Mouse (Mus musculus) MEL-GATA-1-ER (cell line): Measurements from ENCODE around the gene Ehd2.
"Not testable (repeated sequence)": the region's sequence is repeated elsewhere in the genome, so short reads cannot be mapped to it uniquely, and the experiment has no call there.

Source experiments
- DNase-seq: peaks from one replicate; pipeline ENCODE4 v3.0.0-alpha.2; 2012; ENCODE audit warnings: low read depth; ENCODE audit errors: extremely low read depth

Ehd2 gene

DNA sequence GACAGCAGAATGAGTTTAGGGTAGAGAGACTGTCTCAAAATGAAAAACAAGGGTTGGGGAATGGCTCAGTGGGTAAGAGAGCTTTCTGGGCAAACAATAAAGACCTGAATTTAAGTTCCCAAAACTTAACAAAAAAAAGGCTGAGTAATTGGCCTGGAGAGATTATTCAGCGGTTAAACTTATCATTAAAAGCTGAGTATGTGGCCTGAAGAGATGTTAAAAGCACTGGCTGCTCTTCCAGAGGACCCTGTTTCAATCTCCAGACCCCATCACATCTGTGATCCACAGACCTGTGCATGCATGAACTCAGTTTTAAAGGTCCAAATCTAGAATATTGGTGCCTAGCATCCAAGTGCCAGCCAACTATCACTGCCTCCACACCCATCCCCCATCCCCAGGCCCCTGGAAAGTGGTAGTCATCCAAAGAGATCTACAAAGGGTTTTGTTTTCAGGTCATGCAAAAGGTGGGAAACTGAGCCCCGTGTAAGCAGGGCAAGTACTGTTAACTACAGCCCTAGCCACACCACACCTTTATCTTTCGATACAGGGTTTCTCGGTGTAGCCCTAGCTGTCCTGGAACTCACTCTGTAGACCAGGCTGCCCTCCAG, 19.6 kb downstream of the Ehd2 start:
- peak; percentile 30 for DNase-seq

DNA sequence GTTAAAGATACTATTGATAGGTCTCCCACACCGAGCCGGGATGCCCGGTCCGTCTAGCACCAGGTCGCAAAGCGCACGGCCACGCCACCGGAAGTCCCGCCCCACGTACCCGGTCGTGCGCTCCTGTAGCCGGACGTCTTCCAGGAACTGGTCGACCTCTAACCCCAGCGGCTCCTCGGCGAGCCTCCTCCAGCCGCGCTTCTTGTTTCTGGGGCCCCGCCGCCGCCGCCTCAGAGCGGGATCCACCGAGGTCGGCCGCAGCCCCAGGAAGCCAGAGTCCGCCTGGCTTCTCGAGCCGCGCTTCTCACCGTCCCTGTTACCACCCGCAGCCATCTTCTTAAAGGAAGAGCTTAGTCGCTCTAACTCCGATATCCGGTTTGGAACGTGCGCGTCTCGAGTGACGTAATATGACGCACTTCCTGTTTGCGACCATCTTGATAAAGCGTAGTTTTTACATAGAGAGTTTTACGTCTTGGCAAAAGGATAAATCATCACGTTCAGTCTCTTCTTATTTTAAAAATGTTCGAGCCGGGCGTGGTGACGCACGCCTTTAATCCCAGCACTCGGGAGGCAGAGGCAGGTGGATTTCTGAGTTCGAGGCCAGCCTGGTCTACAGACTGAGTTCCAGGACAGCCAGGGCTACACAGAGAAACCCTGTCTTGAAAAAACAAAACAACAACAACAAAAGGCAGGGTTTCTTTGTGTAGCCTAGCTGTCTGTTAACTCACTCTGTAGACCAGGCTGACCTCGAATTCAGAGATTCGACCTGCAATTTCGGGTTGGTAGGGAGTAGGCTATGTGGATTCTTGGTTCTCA, 21.4 kb downstream of the Ehd2 start, which contains the start of gene Nop53:
TSS of gene Nop53 (minus strand) at position 354 of the 816 bp plus-strand sequence.
- peak; percentile 98 for DNase-seq

DNA sequence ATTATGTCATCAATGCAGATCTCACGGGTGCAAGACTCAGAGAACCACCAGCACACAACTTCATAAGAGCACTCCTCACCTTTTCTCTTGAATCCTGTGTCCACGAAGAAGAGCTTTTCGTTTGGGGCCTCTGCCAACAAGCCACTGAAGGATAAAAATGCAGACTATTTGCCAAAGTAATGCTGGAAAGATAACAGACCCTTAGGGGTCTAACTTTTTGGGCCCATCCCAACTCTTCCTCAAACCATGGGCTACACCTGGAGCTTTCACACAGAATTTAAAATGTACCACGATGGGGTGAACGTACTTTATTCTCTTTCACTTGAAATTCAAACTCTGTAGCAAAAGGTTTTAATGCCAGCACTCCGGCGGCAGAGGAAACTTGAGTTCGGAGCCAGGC, 22.2 kb downstream of the Ehd2 start:
- no peak for DNase-seq

DNA sequence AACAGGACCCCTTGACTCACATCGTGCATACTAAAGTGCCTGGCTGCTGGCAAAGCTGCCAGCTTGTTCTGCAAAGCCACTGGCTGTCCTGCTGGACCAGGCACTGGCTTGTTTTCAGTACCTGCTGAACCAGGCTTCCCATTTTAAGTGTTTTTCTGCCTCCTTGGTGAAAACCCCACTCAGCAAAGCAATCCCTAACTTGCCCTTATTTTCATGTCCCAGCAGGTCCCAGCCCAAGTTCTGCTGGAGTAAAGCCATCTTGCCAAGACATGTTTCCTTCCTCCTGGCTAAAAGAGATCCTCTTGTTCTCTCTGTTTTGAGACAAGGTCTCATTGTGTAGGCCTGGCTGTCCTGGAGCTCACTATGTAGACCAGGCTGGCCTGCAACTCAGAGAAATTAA, 23.1 kb downstream of the Ehd2 start:
- DNase-seq: no peak

DNA sequence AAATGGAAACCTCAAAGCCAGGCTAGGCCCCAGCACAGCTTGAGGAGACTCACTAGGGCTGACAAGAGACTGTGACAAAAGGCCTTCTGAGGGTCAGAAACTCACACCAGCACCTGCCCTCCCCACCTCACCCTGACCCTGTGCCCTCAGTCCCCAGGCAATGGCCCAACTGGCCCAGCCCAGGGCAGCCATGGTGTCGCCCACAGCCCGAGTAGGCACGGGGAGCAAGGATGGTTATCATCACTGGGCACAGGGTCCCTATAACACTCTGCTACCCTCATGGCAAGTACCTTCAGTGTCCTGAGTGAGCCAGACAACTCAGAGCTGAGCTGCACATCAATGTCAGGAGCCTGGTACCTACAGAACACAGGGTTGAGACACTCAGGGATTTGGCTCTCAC, 28.7 kb downstream of the Ehd2 start:
- DNase-seq: no peak

DNA sequence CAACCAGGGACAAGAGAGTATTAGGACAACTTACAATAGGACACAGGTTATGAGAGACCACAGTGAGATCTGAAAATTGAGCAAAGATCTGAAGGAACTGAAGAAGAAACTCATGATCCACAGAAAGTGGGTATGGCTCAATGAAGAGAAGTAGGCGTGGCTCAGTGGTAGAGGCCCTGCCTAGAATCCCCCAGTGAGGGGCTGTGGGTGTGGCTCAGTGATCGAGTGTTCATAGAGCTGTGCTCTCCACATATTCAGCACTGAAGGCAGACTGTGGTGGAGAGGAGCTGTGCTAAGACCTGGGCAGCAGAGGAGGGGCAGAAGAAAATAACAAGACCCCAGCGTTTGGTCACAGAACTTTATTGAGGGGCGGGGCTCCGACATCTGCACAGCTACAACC, 29.9 kb downstream of the Ehd2 start:
- no peak for DNase-seq

DNA sequence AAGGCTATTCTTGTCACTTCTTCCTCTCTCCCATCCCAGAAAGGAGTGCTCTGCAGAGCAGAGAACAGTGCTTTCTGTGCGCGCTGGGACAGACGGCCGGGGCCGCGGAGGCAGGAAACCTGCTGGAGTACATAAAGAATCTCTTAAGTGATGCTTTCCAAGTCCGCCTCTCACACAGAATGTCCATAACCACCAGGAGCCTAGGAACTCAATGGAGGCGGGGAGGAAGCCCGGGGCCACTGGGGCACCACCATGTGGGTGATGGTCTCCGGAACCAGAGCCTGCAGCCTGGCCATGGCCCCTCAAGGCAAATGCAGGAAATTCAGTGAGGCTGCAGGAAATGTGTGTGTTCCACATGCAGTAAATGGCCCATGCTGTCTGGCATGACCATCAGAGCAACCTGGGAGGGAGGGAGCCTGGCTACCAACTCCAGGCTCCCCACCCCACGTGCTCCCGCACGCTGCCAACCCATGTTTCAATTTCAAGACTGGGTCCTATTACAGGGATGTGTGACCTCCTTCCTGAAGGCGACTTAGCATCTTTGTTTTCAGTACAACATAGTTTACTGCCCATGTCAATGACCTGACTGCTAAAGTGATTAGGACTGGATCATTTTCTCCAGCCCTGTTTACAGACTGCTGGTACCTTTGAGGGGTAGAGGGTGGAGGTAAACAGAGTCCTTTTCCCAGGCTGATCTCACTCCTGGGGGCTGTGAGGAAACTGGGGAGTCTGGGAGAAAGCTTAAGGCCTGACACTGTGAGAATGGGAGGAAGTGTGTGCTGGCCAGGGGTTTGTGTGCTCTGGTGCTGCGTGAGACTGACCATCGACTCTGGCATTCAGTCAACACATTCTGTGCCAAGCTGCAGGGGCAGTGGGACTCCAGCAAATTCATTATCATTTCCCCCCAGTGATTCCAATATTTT, 33.7 kb downstream of the Ehd2 start:
- DNase-seq: no peak

DNA sequence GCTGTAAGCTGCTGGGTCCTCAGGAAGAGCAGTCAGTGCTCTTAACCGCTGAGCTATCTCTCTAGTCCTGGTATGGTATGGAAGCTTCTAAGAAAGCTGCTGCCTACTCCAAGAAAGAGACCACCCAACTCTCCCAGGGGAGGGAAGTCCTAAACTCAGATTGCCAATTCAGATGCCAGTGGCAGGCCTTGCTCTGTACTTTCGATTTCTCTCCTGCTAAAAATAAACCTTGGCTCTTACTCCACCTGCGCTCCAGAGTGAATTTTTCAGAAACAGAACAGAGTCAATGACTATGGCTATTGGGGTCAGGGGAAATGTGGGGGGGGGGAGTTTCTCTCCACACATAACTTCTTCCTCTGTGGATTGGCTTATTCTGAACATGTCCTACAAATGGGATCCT, 35.7 kb downstream of the Ehd2 start:
- DNase-seq: no peak

DNA sequence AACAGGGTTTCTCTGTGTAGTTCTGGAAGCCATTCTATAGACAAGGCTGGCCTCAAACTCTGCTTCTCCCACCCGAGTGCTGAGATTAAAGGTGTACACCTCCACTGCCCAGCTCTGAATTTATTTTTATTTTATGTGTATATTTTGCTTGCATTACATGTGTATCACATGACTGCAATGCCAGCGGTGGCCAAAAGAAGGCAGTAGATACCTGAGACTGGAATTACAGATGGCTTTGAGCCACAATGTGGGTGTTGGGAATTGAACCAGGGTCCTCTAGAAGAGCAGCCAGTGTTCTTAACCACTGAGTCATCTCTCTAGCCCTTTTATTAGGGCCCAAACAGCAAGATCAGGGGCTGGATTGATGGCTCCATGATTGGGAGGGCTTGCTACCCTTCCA, 36.8 kb downstream of the Ehd2 start:
- DNase-seq: no peak

DNA sequence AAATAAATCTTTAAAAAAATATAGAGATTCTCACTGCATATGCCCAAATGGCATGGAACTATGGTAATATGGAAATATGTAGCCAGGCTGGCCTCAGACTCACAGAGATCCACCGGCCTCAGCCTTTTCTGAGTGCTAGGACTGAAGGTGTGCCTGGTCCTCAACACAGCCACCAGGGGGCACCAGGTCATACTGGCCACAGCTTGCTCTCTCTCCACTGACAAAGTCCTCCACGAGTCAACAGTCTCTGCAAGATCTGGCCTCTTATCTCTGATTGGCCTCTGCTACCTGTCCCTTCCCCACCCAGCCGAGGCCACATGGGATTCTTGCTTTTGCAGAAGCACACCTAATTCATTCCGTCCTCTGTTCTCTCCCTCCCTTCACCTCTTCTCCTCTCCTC, 37.5 kb downstream of the Ehd2 start:
- peak; percentile 53 for DNase-seq

DNA sequence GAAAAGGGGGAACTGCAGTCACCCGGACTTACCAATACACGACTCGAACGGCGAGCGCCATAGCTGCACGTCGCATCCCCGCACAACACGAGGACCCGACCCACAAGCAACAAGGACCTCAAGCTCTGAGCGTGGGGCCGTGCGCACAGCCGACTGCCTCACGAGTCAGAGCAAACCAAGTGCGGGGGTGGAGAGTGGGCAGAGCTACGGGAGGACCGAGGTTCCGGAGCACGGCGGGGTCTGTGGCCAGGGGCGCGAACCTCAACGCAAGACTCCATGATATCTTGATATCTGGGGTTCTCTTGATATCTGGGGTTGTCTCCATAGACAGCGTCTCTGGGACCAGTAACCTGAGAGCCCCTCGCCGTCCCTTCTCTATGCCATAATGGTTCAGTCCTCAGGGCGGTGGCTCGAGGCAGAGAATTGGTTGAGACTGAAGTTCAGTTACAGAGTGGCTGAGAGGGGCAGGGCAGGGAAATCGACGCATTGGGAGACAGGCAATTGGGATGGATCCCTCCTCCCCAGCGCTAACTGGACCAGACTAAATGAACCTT, 45.1 kb downstream of the Ehd2 start, which contains the start of gene Selenow:
TSS of gene Selenow (minus strand) at position 183 of the 554 bp plus-strand sequence.
- peak; percentile 80 for DNase-seq

DNA sequence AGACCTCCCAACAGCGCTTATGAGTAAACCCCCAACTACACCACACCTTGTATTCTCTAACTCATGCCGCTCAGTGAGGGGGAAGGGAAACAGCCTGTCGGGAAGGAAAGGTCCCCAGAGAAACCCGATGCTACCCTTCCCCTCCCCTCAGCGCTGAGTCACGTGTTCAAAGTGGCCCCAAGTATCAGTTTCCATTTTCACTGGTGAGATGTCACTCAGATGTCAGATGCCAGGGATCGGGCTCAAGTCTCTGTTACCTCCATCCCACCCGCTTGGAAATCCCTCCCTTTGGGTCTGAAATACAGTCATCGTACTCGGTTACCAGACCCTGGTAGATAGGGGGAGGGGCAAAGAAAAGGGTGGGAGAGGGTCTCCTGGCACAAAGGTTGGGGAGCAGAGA, 45.6 kb downstream of the Ehd2 start:
- DNase-seq: no peak

DNA sequence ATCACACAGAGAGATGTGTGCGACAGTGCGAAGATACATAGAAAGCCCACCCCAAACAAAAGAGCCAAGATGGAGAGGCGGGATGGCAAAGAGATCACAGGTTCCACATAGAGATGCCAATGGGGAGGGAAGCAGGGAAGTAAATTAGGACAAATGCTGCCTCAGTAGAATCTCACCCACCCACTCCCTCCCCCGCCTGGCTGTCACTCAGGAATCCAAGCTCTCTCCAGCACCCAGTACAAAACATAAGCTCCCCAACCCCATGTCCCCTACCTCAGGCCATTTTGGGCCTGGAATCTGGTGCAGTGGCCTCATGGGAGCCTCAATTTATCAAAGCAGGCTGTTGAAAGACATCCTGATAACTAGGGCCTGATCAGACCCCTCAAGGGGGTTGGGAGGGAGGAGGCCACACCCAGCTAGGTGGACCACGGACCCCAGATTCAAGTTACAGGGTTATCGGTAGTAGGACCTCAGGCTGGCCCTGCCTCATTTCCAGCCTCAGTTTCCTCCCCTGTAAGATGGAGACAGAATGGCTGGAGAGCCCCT, 46.6 kb downstream of the Ehd2 start:
- DNase-seq: no peak

DNA sequence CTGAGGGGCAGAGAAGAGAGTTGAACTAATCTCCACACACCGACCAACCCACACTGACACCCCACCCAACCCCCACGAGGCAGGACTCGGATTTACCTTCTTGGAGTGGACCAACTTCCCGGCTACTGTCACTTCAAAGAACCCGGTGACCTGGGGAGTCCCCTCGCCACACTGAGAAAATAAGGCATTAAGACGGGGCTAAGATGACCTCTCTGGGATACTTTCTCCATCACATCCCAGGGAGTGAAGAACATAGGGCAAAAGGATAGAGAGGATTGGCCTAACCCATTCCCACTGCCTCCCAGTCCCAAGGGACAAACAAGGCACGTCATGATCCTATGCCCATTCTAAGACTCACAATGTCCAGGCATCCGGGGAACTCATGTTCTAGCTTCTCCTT, 47.4 kb downstream of the Ehd2 start:
- DNase-seq: no peak

DNA sequence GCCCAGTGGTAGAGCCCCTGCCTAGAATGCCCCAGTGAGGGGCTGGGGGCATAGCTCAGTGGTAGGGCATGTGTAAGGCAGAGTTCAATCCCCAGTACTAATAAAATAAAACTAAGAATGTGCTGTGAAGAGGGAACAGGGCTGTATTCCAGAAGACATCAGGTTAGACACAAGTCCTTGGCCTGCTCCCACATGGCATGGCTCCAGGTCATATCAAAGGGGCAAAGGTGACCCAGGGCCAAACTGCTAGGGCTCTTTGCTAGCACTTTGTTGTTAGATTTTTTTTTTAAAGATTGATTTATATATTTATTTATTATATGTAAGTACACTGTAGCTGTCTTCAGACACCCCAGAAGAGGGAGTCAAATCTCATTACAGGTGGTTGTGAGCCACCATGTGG, 49.0 kb downstream of the Ehd2 start:
- no peak for DNase-seq

DNA sequence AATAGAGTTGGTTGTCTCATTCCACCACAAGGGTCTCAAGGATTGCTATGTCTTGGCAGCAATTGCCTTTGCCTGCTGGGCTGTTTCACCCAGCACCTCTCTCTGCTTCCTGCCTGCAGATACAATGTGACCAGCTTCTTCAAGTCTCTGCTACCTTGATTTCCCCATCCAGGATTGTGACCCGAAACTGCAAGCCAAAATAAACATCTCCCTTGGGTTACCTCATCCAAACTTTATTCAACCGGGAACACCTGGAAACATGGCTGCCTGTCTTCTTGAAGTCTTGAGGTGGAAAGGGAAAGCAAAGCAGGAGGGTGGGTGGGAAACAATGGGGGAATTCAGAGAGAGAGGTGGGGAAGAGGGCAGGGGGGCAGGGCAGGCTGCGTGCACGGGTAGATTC, 50.4 kb downstream of the Ehd2 start:
- no peak for DNase-seq

DNA sequence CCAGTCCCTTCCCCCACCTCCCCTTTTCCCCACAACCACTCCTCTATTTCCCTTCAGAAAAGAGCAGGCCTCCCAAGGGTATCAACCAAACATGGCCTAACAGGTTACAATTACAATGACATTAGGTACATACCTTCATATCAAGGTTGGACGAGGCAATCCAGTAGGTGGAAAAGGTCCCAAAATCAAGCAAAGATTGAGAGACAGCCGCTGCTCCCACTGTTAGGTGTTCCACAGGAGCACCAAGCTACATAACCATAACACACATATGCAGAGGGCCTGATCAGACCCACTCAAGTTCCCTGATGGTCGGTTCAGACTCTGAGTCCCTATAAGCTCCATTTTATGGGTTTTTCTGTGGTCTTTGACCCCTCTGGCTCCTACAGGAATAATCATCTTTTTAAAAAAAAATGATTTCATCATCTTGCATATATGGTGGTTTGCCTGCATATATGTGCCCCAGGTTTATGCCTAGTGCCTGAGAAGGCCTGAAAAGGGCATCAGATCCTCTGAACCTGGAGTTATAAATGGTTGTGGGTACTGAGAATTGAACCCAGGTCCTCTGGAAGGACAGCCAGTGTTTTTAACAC, 51.1 kb downstream of the Ehd2 start:
- no peak for DNase-seq

DNA sequence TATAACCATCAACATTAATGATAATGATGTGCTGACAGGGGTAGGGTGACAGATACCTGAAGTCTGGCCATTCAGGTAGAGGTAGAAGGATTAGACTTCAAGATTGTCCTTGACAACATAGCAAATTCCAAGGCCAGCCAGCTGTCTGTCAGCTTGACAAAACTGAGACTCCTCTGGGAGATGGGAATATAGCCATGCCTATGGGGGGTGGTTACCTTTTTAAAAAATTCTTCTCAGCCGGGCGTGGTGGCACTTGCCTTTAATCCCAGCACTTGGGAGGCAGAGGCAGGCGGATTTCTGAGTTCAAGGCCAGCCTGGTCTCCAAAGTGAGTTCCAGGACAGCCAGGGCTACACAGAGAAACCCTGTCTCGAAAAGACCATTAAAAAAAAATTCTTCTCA, 51.7 kb downstream of the Ehd2 start:
- DNase-seq: not testable (repeated sequence)

DNA sequence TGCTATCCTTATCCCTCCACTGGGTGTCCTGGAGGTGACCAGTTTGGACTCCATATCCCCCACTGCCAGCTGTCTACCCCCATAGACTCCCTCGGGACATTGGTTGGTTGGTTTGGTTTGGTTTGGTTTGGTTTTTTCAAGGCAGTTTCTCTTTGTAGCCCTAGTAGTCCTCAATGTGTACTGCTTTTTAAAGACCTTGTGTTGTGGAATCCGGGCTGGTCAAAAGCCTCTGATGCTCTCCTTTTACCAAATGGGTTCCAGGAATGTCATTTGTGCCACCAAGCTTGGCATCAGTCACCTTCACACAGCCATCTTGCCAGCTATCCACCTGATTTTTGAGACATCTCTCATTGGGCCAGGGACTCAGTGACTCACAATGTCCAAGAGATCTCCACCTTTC, 52.6 kb downstream of the Ehd2 start:
- no peak for DNase-seq

DNA sequence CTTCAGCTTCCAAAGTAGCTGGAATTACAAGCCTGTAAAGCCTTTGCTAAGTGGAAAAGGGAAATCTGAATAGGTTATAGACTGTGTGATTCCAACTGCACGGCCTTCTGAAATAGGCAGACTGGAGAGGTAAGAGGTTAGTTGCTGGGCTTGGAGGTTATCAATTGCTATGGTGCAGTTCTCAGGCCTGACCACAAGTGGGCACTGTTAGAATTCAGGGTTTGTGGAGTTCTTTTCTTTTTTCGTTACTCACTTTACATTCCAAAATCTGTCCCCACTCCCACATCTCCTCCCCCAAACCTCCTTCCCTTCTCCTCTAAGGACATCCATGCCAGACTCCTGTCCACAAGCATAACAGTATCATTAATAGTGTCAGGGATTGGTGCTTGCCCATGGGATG, 53.1 kb downstream of the Ehd2 start:
- no peak for DNase-seq

DNA sequence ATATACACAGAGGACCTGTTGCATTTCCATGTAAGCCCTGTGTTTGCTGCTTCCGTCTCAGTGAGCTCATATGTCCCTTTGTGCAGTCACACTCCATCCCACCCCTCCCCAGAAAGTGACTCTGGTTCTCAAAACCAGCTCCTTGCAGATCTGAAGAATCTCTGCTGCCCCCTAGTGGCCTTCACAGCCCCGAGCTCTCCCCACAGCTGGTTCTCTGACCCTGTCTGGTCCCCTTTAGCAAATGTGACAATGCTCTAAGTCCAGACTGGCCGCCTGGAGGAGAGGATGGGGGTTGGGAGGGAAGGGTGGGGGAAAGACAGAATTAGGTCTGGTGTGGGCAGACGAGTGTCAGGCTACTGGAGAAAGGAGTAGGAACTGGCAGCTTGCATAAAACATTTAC, 55.2 kb downstream of the Ehd2 start:
- peak; percentile 56 for DNase-seq
